Mouse (Mus musculus) forebrain, embryonic 13.5 days (tissue): ENCODE results near the gene Kcnc3. TPM values are rescaled to one million over a fixed set of nuclear protein-coding genes. Genes with fewer than 3 reads are reported as not detected.

Experiments
- ATAC-seq: fragments of 200-750 bp; cut with Nextera tagmentation; 2 replicates; pipeline ENCODE4 v1.8.0; 2017
- H3K27ac ChIP-seq: fragments of 300-500 bp; sonication (generic); 2 replicates; pipeline ENCODE4 v1.5.1; 2015; ENCODE audit warnings: inconsistent platforms, mild to moderate bottlenecking, moderate library complexity
- H3K27me3 ChIP-seq: fragments of 300-500 bp; sonication (generic); 2 replicates; pipeline ENCODE4 v1.6.1; 2015; ENCODE audit warnings: mild to moderate bottlenecking, inconsistent platforms
- H3K36me3 ChIP-seq: fragments of 300-500 bp; sonication (generic); 2 replicates; pipeline ENCODE4 v1.6.1; 2015; ENCODE audit warnings: mild to moderate bottlenecking, inconsistent platforms; ENCODE audit not compliant: poor library complexity, severe bottlenecking
- H3K4me1 ChIP-seq: fragments of 300-500 bp; sonication (generic); 2 replicates; pipeline ENCODE4 v1.6.1; 2015; ENCODE audit warnings: inconsistent platforms
- H3K4me2 ChIP-seq: fragments of 300-500 bp; sonication (generic); 2 replicates; pipeline ENCODE4 v1.6.1; 2015; ENCODE audit warnings: inconsistent platforms, mild to moderate bottlenecking, moderate library complexity
- H3K4me3 ChIP-seq: fragments of 300-500 bp; sonication (generic); 2 replicates; pipeline ENCODE4 v1.5.1; 2015; ENCODE audit warnings: mild to moderate bottlenecking, inconsistent platforms
- H3K9ac ChIP-seq: fragments of 300-500 bp; sonication (generic); 2 replicates; pipeline ENCODE4 v1.6.1; 2015; ENCODE audit warnings: mild to moderate bottlenecking, inconsistent platforms
- H3K9me3 ChIP-seq: fragments of 300-500 bp; sonication (generic); replicated peaks from 2 replicates; pipeline ENCODE4 v1.6.1; 2016; ENCODE audit warnings: inconsistent platforms
- WGBS: fragments of 180-500 bp; shearing (Covaris S2); methylation state at CpG from one replicate; pipeline ENCODE4 v1.1.7; 2015; 5-methylcytosine and 5-hydroxymethylcytosine counted together
- polyA plus RNA-seq: library from polyadenylated mRNA; unstranded; fragments of >200 nt; fragmentation: Nextera tagmentation; extraction: Ambion mirVana; gene quantifications from 2 replicates; pipeline ENCODE4 v1.2.1, GENCODE M21; 2015

Gene Kcnc3
- polyA plus RNA-seq, 1 experiment from 2014 or later: 2.4 TPM

DNA sequence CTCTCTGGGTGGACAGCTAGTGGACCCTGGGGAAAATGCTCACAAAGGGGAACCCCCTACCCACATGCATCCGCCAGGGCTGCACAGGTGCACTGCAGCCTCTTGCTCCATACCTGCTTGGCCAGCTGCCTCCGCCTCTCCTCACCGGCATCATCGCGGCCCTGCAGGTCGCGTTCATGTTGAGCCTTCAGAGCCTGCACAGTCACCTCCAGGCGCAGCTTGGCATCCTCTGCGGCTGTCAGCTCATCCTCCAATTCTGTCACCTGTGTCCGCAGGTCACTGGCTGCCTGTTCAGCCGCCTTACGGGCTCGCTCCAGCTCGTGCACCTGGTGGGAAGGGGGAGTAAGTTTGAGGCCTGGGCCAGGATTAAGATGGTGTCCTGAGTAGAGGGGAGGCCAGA is 25.5 kb downstream of the Kcnc3 start:
- H3K4me1 ChIP-seq: 0 out of 2 replicates have a peak, but pooled peaks cover 4% of the 10 kb centered on the region
- no peak for ATAC-seq
- H3K9ac ChIP-seq: no peak overlapping the region
- H3K27ac ChIP-seq: no peak overlapping the region
- H3K4me2 ChIP-seq: no peak overlapping the region
- H3K4me3 ChIP-seq: no peak overlapping the region
- H3K9me3 ChIP-seq: peaks cover 8% of the 10 kb centered on the region; the same call in 1 of the 2 replicates
- no peaks in the 10 kb centered on the region for H3K36me3 ChIP-seq
- WGBS: 83% methylated on average over 14 of the region's 14 CpGs
- peaks cover 29% of the 10 kb centered on the region for H3K27me3 ChIP-seq

DNA sequence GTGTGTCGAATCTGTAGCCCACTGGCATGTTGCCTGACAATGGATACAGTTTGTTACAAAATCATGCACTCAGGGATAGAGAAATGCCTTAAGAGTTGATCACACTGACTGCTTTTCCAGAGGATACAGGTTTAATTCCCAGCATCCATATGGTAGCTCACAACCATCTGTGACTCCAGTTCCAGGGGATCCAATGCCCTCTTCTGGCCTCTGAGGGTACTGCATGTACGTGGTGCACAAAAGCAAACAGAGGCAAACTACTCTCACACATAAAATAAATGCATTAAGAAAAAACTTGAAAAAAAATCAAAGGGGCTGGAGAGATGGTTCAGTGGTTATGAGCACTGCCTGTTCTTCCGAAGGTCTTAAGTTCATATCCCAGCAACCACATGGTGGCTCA is 26.6 kb downstream of the Kcnc3 start:
- WGBS: 75% methylated on average over 3 of the region's 3 CpGs
- no peak overlapping the region for H3K9ac ChIP-seq

DNA sequence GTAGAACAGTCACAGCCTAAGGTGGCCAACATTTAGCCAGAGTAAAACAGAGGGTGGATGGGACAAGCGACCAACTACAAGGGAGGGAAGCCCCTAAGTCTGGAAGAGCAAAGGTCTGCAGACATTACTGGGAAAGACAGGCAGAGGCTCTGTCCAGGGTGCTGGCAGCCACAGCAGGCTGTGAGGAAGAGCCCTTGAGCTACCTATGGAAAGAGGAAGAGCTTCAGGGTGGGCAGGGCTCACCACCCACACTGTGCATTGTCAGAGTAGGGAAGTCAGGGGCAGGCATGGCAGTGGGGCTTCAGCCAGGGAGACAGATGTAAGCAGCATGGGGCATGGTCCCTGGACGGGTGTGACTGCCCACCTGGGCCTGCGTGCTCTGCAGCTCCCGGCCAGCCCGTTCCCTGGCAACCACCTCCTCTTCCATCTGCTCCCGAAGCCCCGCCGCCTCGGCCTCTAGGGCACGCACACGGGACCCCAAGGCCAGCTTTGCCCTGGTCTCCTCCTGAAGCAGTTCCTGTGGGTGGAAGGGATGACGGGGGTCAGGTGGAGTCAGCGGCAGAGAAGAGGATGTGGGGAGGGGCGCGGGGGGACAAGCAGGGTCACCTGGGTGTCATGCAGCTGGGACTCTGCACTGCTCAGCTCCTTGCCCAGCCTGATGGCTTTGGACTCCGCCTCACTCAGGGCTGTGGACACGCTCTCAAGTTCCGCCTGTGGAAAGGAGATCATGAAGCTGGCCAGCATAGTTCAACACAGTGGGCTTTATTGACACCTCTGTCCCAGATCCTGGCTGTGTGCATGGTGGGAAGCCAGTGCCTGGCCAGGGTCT is 33.5 kb downstream of the Kcnc3 start:
- H3K27me3 ChIP-seq: peaks cover 4% of the 10 kb centered on the region; the same call in 1 of the 2 replicates
- ATAC-seq: no peak
- H3K9me3 ChIP-seq: peaks cover 8% of the 10 kb centered on the region; the same call in 1 of the 2 replicates
- no peak overlapping the region for H3K27ac ChIP-seq
- H3K4me2 ChIP-seq: no peak overlapping the region
- H3K9ac ChIP-seq: no peak overlapping the region
- WGBS: 39% methylated on average over 15 of the region's 18 CpGs
- no peaks in the 10 kb centered on the region for H3K36me3 ChIP-seq
- no peak overlapping the region for H3K4me3 ChIP-seq
- no peaks in the 10 kb centered on the region for H3K4me1 ChIP-seq

More for the DNA sequence above, 26.6 kb downstream of the Kcnc3 start:
- ATAC-seq: no peak
- H3K27me3 ChIP-seq: peaks cover 29% of the 10 kb centered on the region
- H3K36me3 ChIP-seq: no peaks in the 10 kb centered on the region
- no peak overlapping the region for H3K4me2 ChIP-seq
- H3K27ac ChIP-seq: no peak overlapping the region
- H3K4me3 ChIP-seq: no peak overlapping the region
- H3K4me1 ChIP-seq: 0 out of 2 replicates have a peak, but pooled peaks cover 4% of the 10 kb centered on the region
- peaks cover 8% of the 10 kb centered on the region; the same call in 1 of the 2 replicates for H3K9me3 ChIP-seq

DNA sequence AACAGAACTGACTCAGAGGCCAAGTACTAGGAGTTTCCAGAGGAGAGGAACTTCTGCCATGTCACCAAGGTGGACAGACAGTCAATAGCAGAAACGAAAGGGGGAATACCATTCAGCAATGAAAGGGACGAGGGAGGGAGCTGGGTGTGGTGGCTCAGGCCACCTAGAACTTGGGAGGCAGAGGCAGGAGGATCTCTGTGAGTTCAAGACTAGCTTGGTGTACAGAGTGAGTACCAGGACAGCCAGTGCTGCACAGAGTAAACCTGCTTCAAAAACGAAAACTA is 34.0 kb downstream of the Kcnc3 start:
- Histone ChIP-seq H3K27ac (no peak overlapping the region), H3K9ac (no peak overlapping the region), H3K4me3 (no peak overlapping the region), H3K4me1 (no peaks in the 10 kb centered on the region), H3K4me2 (no peak overlapping the region), H3K9me3 (peaks cover 5% of the 10 kb centered on the region; the same call in 1 of the 2 replicates), H3K36me3 (no peaks in the 10 kb centered on the region), H3K27me3 (peaks cover 4% of the 10 kb centered on the region; the same call in 1 of the 2 replicates)
- 82% methylated on average over 3 of the region's 3 CpGs for WGBS
- ATAC-seq: no peak

DNA sequence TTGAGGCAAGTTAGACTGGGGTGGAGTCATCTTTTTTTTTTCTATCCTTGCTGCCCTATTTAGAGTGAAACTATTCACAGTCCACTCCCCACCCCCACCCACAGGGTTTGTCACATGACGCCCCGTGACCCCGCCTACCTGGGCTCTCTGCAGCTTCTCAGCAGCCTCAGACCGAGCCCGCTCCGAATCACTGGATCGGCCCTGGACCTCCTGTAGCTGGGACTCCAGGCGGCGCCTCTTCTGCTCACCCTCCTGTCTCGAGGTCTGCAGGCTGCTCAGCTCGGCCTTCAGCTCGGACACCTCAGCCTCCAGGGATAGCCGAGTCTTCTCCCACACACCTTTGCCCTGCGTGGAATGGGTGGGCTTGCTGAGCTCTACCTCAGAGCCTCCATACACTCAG is 34.4 kb downstream of the Kcnc3 start:
- Histone ChIP-seq H3K9me3 (peaks cover 1% of the 10 kb centered on the region; the same call in 1 of the 2 replicates), H3K36me3 (no peaks in the 10 kb centered on the region), H3K4me2 (no peak overlapping the region), H3K27me3 (peaks cover 4% of the 10 kb centered on the region; the same call in 1 of the 2 replicates), H3K4me3 (no peak overlapping the region), H3K27ac (no peak overlapping the region), H3K9ac (no peak overlapping the region), H3K4me1 (no peaks in the 10 kb centered on the region)
- ATAC-seq: no peak
- 70% methylated on average over 14 of the region's 14 CpGs for WGBS

DNA sequence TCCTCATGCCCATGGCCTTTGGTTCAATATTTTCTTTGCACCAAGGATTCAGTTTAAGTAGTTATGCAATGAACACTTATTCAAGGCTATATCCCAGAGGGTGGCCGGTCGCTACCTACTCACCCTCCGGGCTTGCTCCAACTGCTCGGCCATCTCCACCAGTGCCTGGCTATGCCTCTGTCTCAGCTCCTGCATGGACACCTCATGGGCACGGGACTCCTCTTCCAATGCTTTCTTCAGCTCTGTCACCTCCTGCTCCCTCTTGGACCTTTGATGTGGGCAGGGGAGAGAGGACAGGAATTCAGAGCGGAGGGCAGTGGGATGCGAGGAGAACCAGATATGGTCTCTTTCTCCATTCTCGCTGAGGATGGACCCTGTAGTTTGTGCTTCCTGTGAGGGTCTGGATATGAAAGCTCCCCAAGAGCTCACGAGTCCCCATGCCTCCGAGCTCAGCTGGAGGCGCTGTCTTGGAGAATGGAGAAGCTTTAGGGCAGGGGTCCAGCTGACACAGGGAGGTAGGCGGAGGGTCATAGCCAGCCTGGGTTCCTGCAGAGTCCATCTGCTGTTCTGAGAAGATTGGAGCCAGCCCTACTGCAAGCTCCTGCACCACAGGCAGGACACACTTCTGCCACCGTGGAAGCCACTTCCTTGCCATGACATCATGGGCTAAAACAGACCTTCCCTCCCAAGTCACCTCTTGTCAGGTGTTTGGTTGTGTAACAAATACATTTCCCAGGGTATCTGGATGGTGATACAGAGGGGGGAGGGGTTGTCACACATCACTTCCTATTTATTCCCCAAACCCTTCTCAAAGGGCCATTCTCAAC is 35.0 kb downstream of the Kcnc3 start:
- H3K27me3 ChIP-seq: peaks cover 4% of the 10 kb centered on the region; the same call in 1 of the 2 replicates
- no peak for ATAC-seq
- WGBS: 87% methylated on average over 13 of the region's 13 CpGs

DNA sequence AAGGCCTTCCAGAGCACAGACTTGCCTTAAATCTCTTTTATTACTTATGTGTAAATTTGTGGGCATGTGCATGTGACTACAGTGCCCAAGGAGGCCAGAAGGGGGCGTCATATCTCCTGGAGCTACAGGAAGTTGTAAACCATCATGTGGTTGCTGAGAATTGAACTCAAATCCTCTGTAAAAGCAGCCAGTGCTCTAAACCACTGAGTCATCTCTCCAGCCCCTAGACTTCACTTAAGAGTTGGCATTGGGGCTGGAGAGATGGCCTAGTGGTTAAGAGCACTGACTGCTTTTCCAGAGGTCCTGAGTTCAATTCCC is 35.6 kb downstream of the Kcnc3 start:
- Histone ChIP-seq H3K27me3 (peaks cover 4% of the 10 kb centered on the region; the same call in 1 of the 2 replicates), H3K4me2 (no peak overlapping the region), H3K9ac (no peak overlapping the region), H3K9me3 (no peaks in the 10 kb centered on the region), H3K36me3 (no peaks in the 10 kb centered on the region), H3K27ac (no peak overlapping the region), H3K4me1 (no peaks in the 10 kb centered on the region), H3K4me3 (no peak overlapping the region)
- WGBS: 71% methylated on average over 1 of the region's 1 CpGs
- ATAC-seq: no peak

More for the DNA sequence above, 35.0 kb downstream of the Kcnc3 start:
- Histone ChIP-seq H3K36me3 (no peaks in the 10 kb centered on the region), H3K4me2 (no peak overlapping the region), H3K9ac (no peak overlapping the region), H3K4me3 (no peak overlapping the region), H3K9me3 (no peaks in the 10 kb centered on the region), H3K27ac (no peak overlapping the region), H3K4me1 (no peaks in the 10 kb centered on the region)

DNA sequence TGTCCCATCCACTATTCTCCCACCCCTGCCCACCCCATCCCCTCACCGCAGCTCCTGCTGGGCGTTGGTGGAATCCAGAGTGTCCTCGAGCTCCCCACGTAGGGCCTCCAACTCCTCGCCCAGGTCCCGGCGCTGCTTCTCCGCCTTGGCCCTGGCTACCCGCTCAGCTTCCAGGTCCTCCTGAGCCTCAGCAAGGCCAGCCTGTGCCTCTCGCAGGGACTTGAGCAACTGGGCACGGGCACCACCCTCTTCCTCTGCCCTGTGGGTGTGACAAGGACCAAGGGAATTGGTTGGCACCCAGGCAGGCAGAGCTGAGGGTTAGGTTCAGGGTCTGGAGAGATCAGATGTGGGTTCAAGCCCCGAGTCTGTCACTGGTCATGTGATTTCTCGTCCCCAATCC is 36.5 kb downstream of the Kcnc3 start:
- H3K9ac ChIP-seq: no peak overlapping the region
- H3K9me3 ChIP-seq: no peaks in the 10 kb centered on the region
- H3K27me3 ChIP-seq: peaks cover 4% of the 10 kb centered on the region; the same call in 1 of the 2 replicates
- H3K36me3 ChIP-seq: no peaks in the 10 kb centered on the region
- no peak overlapping the region for H3K4me3 ChIP-seq
- no peaks in the 10 kb centered on the region for H3K4me1 ChIP-seq
- 89% methylated on average over 8 of the region's 13 CpGs for WGBS
- no peak overlapping the region for H3K27ac ChIP-seq
- no peak for ATAC-seq
- no peak overlapping the region for H3K4me2 ChIP-seq

DNA sequence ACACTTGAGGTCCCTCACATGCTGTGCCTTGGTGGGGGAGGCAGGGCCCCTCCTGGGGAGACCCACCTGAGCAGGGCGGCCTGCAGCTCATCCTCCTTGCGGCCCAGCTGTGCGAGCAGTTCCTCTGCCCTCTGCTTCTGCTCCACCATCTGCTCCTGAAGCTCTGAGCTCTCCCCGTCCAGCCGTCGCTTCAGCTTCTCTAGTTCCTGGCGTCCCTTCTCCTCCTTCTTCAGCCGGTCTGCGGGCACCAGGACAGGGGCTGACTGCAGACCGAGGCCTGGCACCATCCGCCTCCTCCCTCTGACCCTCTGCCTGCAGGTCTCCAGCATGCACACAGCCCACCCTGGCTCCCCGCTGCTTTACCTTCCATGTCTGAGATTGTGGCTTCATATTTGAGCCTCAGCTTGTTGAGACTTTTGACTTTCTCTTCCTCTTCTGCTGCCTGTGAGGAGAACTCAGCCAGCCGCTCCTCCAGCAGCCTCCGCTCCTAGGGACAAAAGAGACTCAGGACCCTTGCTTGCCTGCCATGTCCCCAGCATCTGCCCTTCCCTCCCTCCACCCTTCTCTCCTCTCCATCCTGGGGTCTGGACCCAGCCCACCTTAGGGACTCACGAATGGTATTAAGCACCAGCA is 38.1 kb downstream of the Kcnc3 start:
- H3K36me3 ChIP-seq: no peaks in the 10 kb centered on the region
- no peaks in the 10 kb centered on the region for H3K4me1 ChIP-seq
- ATAC-seq: no peak
- no peaks in the 10 kb centered on the region for H3K9me3 ChIP-seq
- H3K27ac ChIP-seq: no peak overlapping the region
- no peak overlapping the region for H3K4me2 ChIP-seq
- 88% methylated on average over 15 of the region's 15 CpGs for WGBS
- H3K4me3 ChIP-seq: no peak overlapping the region
- no peaks in the 10 kb centered on the region; the same call in 1 of the 2 replicates for H3K27me3 ChIP-seq
- no peak overlapping the region for H3K9ac ChIP-seq

DNA sequence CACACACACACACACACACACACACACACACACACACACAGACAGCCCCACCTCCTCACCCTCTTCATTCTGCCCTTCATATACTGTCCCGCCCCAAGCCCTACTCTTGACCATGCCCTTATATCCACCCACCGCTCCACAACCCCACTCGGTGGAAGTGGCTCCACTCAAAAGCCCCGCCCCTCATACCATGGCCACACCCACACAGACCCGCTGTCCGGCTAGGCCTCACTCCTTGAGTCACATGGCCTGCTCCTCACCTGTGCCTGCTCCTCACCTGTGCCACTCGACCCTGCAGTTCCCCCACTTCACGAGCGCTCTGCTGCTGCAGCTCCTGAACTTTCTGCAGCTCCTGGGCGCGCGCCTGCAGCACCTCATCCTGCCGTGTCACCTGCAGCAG is 40.0 kb downstream of the Kcnc3 start:
- no peak overlapping the region for H3K4me3 ChIP-seq
- no peak overlapping the region for H3K9ac ChIP-seq
- no peaks in the 10 kb centered on the region for H3K4me1 ChIP-seq
- ATAC-seq: no peak
- no peak overlapping the region for H3K4me2 ChIP-seq
- H3K27ac ChIP-seq: no peak overlapping the region
- H3K9me3 ChIP-seq: no peaks in the 10 kb centered on the region
- WGBS: 81% methylated on average over 13 of the region's 13 CpGs
- no peaks in the 10 kb centered on the region for H3K36me3 ChIP-seq
- peaks cover 8% of the 10 kb centered on the region for H3K27me3 ChIP-seq

DNA sequence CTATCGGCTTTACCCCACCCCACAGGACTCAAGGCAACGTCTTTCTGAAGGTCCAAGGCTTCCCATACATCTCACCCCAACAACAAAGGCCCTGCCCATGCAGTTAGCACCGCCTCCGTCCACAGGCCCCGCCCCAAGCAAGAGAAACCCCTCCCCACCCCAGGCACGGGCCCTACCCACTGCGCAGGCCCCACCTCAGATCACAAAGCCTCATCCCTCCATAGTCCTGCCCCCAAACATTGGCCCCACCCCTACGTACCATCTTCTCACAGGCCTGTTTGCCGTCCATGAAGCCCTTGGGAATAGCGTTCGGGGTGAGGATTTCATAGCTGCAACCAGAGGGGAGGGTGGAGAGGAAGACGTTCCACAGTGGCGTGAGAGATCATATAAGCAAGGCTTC is 42.2 kb downstream of the Kcnc3 start:
- Histone ChIP-seq H3K27me3 (peaks cover 16% of the 10 kb centered on the region), H3K9me3 (no peaks in the 10 kb centered on the region), H3K4me1 (no peaks in the 10 kb centered on the region), H3K36me3 (no peaks in the 10 kb centered on the region), H3K27ac (no peak overlapping the region), H3K4me2 (no peak overlapping the region), H3K9ac (no peak overlapping the region), H3K4me3 (no peak overlapping the region)
- no peak for ATAC-seq
- 31% methylated on average over 13 of the region's 13 CpGs for WGBS

DNA sequence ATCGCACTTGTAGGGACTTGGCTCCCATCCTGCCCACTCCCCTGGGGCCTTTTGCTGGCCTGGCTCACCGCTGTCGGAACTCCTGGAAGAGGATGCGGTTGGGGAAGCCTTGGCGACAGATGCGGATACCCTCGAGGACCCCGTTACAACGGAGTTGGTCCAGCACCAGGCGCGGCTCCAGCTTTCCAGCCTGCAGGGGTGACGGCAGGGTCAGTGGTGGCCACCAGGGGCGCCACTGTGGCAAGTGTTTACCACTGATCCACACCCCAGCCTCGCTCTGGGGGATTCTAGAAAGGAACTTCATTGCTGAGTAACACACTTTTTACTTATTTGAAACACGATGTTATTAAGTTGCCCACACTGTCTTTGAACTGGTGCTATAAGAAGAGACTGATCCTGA is 42.9 kb downstream of the Kcnc3 start:
- Histone ChIP-seq H3K27ac (no peak overlapping the region), H3K9ac (no peak overlapping the region), H3K4me3 (no peak overlapping the region), H3K9me3 (no peaks in the 10 kb centered on the region), H3K4me2 (no peak overlapping the region), H3K36me3 (no peaks in the 10 kb centered on the region), H3K4me1 (no peaks in the 10 kb centered on the region), H3K27me3 (peaks cover 24% of the 10 kb centered on the region)
- ATAC-seq: no peak
- WGBS: 10% methylated on average over 15 of the region's 15 CpGs
